27 mouse cellular contexts compared by ENCODE assay signal in the genomic region with DNA sequence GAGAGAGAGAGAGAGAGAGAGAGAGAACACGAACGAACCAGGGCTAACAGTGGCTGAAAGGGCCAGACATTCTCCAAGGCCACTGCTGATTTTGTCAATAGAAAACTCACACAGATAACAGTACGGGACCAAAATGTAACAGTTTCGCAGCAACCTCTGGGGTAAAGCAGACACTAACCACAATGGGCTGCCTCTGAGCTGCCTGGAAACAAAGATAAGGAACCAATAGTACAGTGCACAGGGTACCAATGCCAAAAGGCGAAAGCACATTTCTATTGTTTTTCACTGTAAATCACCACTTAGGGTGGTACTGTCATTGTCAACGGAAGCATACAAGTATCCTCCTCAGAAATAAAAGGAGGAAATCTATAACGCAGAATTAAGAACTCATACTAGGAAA.
DNase-seq lines count a peak whose midpoint lies in the region; ATAC-seq and TF ChIP-seq lines count a peak whose summit lies in the region.
"Had no signal": no experiment of that assay in that cellular context is flagged by ENCODE, and none has a peak within 500 bp of the region (broad histone marks: within the 10 kb centered on the region; RNA-seq: fewer than 3 reads in every experiment).

No protein-coding gene starts in this region.

- no peak overlapping the region for H3K9ac ChIP-seq in liver, embryonic 12.5 days
- no peak overlapping the region for H3K9ac ChIP-seq in liver, postnatal 0 days (replicated peaks)
- no peak overlapping the region for H3K9ac ChIP-seq in liver, embryonic 13.5 days
- H3K9ac ChIP-seq: embryonic facial prominence, embryonic 12.5 days; forebrain, embryonic 12.5 days had no signal

- no peaks in the 10 kb centered on the region for H3K36me3 ChIP-seq in heart, embryonic 10.5 days
- H3K36me3 ChIP-seq in liver, embryonic 12.5 days = no peaks in the 10 kb centered on the region
- H3K36me3 ChIP-seq in liver, postnatal 0 days (replicated peaks; ENCODE audit: insufficient read depth, low read length) = no peaks in the 10 kb centered on the region
- no peaks in the 10 kb centered on the region for H3K36me3 ChIP-seq in liver, embryonic 13.5 days
- H3K36me3 ChIP-seq: embryonic facial prominence, embryonic 10.5 days; embryonic facial prominence, embryonic 12.5 days; forebrain, embryonic 12.5 days; G1E had no signal

- 46% methylated on average over 7 of the region's 7 CpGs for WGBS in heart, embryonic 10.5 days
- WGBS in liver, embryonic 12.5 days (ENCODE audit: insufficient replicate concordance) = 25% methylated on average over 7 of the region's 7 CpGs
- 20% methylated on average over 7 of the region's 7 CpGs for WGBS in liver, postnatal 0 days (ENCODE audit: insufficient replicate concordance)
- WGBS in liver, embryonic 13.5 days (ENCODE audit: insufficient replicate concordance) = 12% methylated on average over 7 of the region's 7 CpGs

- H3K9me3 ChIP-seq in heart, embryonic 10.5 days = no peaks in the 10 kb centered on the region
- H3K9me3 ChIP-seq in liver, embryonic 12.5 days (replicated peaks) = no peaks in the 10 kb centered on the region
- no peaks in the 10 kb centered on the region for H3K9me3 ChIP-seq in liver, postnatal 0 days (ENCODE audit: low read length)
- H3K9me3 ChIP-seq in liver, embryonic 13.5 days (replicated peaks) = no peaks in the 10 kb centered on the region
- H3K9me3 ChIP-seq: embryonic facial prominence, embryonic 10.5 days; embryonic facial prominence, embryonic 12.5 days; forebrain, embryonic 12.5 days had no signal

- no peak for TF ChIP-seq EP300 in liver, postnatal 0 days (IDR thresholded peaks at IDR 0.05; ENCODE audit: low read depth)

- H3K4me2 ChIP-seq in liver, embryonic 12.5 days = no peak overlapping the region
- H3K4me2 ChIP-seq in liver, postnatal 0 days (ENCODE audit: low read depth, low read length) = no peak overlapping the region
- no peak overlapping the region for H3K4me2 ChIP-seq in liver, embryonic 13.5 days
- H3K4me2 ChIP-seq: embryonic facial prominence, embryonic 12.5 days; forebrain, embryonic 12.5 days had no signal

- peak; percentile 28 for DNase-seq in heart, embryonic 10.5 days (ENCODE audit: low spot score)
- DNase-seq in heart, adult 11 months = no peak
- no peak for DNase-seq in liver, postnatal 0 days
- no peak for DNase-seq in liver, embryonic 13.5 days
- DNase-seq in layer of hippocampus, postnatal 36 days = no peak
- no peak for DNase-seq in embryo, embryonic 11 days
- DNase-seq: adrenal gland, adult 8-10 months; adrenal gland, postnatal 14 days; adrenal gland, postnatal 36 days; B cell, adult 2 months; cerebellum, adult 11-12 months; cerebellum, adult 2 months; cerebellum, adult 9-10 months; cerebellum, postnatal 10 days; cerebellum, postnatal 25 days had no signal

- ATAC-seq in liver, embryonic 12.5 days = 0 out of 2 replicates have a peak, but pooled peaks have one; percentile 27
- no peak for ATAC-seq in liver, postnatal 0 days
- peak; percentile 51; the same call in 1 of the 2 replicates for ATAC-seq in liver, embryonic 13.5 days (ENCODE audit: low read depth)
- peak; percentile 91 for ATAC-seq in megakaryocyte-erythroid progenitor cell, adult 5-6 weeks (replicated peaks; ENCODE audit: low FRiP score, low TSS enrichment, poor library complexity, severe bottlenecking)
- ATAC-seq: activated CD4-positive, CD25-positive, alpha-beta regulatory T cell, adult 4 months; CD4-positive, CD25-positive, alpha-beta regulatory T cell, adult 4 months; forebrain, embryonic 14.5 days; forebrain, embryonic 16.5 days; Patski had no signal

- H3K27ac ChIP-seq in heart, embryonic 10.5 days = no peak overlapping the region
- H3K27ac ChIP-seq in liver, embryonic 12.5 days = no peak overlapping the region
- H3K27ac ChIP-seq in liver, postnatal 0 days (ENCODE audit: low read depth) = no peak overlapping the region
- no peak overlapping the region for H3K27ac ChIP-seq in liver, embryonic 13.5 days
- H3K27ac ChIP-seq: embryonic facial prominence, embryonic 10.5 days; embryonic facial prominence, embryonic 12.5 days; forebrain, embryonic 12.5 days had no signal

- no peaks in the 10 kb centered on the region for H3K27me3 ChIP-seq in heart, embryonic 10.5 days (ENCODE audit: insufficient read depth, poor library complexity, severe bottlenecking)
- H3K27me3 ChIP-seq in liver, embryonic 12.5 days (replicated peaks) = no peaks in the 10 kb centered on the region
- no peaks in the 10 kb centered on the region for H3K27me3 ChIP-seq in liver, postnatal 0 days (ENCODE audit: insufficient read depth, low read length)
- H3K27me3 ChIP-seq in liver, embryonic 13.5 days = no peaks in the 10 kb centered on the region
- H3K27me3 ChIP-seq: CH12.LX; embryonic facial prominence, embryonic 12.5 days; forebrain, embryonic 12.5 days; Patski had no signal

- peaks cover 7% of the 10 kb centered on the region for H3K4me1 ChIP-seq in heart, embryonic 10.5 days
- no peaks in the 10 kb centered on the region for H3K4me1 ChIP-seq in liver, embryonic 12.5 days
- no peaks in the 10 kb centered on the region for H3K4me1 ChIP-seq in liver, postnatal 0 days (ENCODE audit: insufficient read depth)
- H3K4me1 ChIP-seq in liver, embryonic 13.5 days (replicated peaks) = no peaks in the 10 kb centered on the region
- H3K4me1 ChIP-seq: embryonic facial prominence, embryonic 12.5 days; forebrain, embryonic 12.5 days had no signal

- no peak for TF ChIP-seq CTCF in liver, postnatal 0 days (IDR thresholded peaks at IDR 0.05; ENCODE audit: low read depth)

- H3K4me3 ChIP-seq in heart, embryonic 10.5 days = no peak overlapping the region
- no peak overlapping the region for H3K4me3 ChIP-seq in liver, embryonic 12.5 days
- H3K4me3 ChIP-seq in liver, postnatal 0 days (ENCODE audit: low read depth, low read length) = no peak overlapping the region
- no peak overlapping the region for H3K4me3 ChIP-seq in liver, embryonic 13.5 days (replicated peaks)
- H3K4me3 ChIP-seq: embryonic facial prominence, embryonic 10.5 days; embryonic facial prominence, embryonic 12.5 days; forebrain, embryonic 12.5 days had no signal
